Mouse (Mus musculus): ENCODE results near the gene Cldn7. TPM values are rescaled to one million over a fixed set of nuclear protein-coding genes. Genes with fewer than 3 reads are reported as not detected.

Gene Cldn7
- not detected for polyA plus RNA-seq (2017; shearing (Covaris generic))

DNA sequence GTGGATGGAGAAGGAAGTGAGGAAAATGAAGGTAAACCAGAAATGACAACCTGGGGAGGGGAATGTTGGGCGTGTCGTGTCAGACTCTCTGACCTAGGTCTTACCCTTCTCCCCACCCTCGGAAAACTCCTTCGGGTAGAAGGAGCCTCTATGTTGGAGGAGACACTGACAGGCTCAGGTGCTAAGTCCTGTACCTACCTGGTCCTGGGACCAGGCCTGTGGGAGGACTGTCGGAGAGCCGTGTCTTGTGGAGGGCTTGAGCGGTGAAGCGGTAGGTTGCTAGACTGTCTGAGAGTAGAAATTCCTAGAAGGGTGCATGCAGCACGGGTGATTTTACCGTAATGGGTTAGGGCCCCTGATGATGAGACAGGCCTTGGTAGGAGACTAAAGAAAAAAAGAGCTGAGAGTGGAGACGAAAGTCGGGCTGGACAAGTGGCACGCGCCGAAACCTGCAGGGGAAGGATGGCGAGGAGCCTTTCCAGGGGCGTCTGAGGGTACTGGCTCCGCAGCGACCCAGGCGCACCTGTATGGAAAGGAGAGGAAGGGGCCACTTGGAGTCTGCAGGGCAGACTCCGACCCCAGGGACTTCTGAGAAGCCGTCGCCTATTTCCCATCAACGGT lies at the start of gene Cldn7:
Gene Cldn7, plus strand, starts transcription at position 130 of the 621 bp plus-strand sequence.

GRCm38 (mm10) chr11:69921114-69922011 lies 43.2 kb upstream of the Cldn7 start, which contains the start of gene Eif5a:
Gene Eif5a (minus strand): TSS chr11:69921958.

GRCm38 (mm10) chr11:69935137-69935879 lies 29.3 kb upstream of the Cldn7 start, which contains the start of gene Ybx2:
Gene Ybx2 (plus strand): TSS chr11:69935796.

GRCm38 (mm10) chr11:69948066-69948762 lies 16.4 kb upstream of the Cldn7 start, which contains the start of gene Slc2a4:
Gene Slc2a4 (minus strand): TSS chr11:69948188.

DNA sequence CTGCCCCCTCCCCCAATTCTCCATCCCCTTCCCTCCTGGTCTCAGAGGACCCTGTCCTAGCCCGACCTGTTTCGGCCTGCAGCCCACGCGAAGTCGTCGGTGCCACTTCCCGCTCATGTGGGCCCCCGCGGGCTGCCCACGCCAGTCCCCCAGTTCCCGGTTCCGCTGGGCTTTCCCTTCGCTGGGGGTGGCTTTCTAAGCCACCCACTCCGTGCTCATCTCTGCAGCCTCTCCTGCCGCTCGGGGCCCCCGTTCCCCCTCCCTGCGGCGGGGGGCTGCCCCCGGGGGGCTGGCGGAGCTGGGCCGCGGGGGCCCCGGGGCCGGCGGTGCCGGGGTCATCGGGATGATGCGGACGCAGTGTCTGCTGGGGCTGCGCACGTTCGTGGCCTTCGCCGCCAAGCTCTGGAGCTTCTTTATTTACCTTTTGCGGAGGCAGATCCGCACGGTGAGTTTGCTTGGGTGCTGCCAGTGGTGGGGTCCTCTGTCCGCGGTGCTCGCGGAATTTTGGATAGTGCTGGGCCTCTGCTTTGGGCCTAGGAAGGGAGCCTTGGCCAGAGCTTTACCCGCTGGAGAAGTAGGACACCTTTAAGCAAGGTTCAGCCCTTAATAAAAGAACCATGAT lies 16.7 kb downstream of the Cldn7 start, which contains the start of gene Ctdnep1:
Gene Ctdnep1, plus strand, starts transcription at position 16 of the 622 bp plus-strand sequence.

DNA sequence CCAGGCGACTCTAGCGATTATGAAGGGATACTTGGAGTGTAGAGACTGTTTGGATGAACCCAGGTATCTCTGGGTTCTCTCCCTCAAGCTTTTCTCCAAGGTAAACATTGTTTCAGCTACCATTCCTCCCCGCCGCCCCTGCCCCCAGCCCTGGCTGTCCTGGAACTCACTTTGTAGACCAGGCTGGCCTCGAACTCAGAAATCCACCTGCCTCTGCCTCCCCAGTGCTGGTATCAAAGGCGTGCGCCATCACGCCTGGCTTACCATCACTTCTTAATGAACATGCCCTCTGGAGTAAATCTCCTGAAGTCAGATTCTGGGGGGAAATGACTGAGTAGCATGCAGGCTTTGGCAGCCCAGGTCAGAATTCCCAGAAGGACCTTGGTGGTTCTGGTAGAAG lies 17.6 kb downstream of the Cldn7 start, which contains the start of gene Elp5:
Gene Elp5, minus strand, starts transcription at position 293 of the 400 bp plus-strand sequence.

DNA sequence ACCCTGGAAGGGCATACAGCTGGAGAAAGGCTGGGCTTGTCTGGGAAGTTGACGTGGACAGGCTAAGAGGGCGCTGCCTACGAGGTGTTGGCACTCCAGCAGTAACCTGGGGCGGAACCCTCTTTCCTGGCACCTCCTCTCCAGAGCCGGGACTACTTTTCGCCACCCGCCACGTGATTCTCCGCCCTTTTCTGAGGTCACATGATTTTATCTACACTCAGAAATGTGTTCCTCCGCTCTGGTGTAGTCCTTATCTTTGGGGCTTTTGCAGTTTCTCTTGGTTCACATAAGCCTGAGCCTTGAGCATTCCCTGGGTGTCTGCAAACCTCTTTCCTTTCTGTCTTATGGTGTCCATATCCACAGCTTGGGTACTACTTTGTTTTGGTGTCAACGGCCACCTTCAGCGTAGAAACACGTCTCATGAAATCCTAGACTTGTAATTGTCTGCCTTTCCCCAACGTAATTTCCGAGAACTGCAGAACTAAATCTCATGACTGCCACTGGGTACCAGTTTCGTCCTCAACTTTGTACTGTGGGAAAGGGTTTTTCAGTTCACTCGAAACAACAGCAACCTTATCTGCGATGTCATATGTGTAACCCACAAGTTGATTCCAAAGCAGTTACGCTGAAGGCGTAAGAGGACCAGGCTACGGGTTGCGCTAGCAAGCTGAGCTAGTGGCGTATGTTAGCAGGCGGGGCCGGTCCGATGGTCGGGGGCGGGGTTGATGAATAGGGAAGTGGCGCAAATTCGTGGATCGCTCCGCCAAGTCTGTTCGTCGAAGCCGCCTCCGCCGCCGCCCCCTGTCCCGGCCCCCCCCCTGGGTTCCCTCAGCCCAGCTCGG lies 26.5 kb downstream of the Cldn7 start, which contains the start of gene Gabarap:
Gene Gabarap, plus strand, starts transcription at position 294 of the 842 bp plus-strand sequence.

DNA sequence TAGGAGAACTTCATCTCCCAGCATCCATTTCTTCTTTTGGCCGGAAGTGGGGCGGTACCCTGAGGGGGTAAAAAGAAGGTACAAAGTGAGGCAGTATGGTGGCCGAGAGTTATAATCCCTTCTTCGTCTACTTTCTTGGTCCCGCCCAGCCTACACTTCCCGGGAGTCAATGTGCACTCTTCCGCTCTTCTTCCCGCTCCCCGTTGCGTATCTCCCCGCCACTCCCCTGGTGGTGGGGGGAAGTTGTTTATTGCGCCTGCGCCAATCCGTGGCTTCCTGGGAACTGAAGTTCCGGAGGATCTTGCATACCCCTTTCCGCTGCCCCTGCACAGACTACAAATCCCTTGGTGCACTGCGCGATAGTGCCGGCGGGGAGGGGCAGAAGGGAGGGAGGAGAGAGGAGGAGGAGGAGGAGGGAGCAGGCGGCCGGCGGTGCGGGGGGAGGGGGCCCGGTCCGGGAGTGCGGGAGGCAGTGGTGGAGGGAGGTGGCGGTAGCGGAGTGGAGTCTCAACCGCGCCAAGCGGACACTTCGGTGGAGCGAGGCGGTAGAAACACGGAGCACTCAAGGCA lies 30.9 kb downstream of the Cldn7 start, which contains the start of gene Phf23:
Gene Phf23, plus strand, starts transcription at position 387 of the 570 bp plus-strand sequence.

DNA sequence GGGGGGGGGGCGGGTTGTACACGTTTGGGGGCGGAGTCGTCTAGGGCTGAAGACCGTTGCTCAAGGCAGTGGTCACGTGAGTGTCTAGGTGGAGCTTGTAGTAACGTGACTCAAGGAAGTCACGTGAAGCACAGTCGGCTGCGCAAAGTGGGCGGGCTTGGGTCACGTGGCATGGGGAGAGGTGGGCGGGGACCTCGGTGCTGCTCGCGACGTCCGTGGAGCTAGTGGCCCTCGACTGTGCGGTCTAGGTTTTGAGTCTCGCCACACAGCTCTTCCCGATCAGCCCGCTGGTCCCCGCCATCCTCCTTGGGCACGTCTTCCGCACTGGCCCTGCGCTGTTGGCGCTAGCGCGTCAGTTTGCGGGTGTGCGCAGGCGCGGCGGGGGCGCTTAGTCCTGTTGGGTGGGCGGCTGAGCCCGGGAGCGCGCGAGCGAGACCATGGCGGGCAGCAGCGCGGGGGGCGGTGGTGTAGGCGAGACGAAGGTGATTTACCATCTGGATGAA lies 35.9 kb downstream of the Cldn7 start, which contains the start of gene Dvl2:
Gene Dvl2, plus strand, starts transcription at position 200 of the 503 bp plus-strand sequence.

GRCm38 (mm10) chr11:70014880-70015558 lies 50.4 kb downstream of the Cldn7 start, which contains the start of gene Acadvl:
Gene Acadvl (minus strand): TSS chr11:70015411.

GRCm38 (mm10) chr11:70016669-70017068 lies 52.1 kb downstream of the Cldn7 start, which contains the start of gene Dlg4:
Gene Dlg4 (plus strand): TSS chr11:70016942.

Other genes with a start within 250 kb of the Cldn7 start
- 58.0 TPM for gene Polr2a, start 206.1 kb upstream of the Cldn7 start, polyA plus RNA-seq (2017; shearing (Covaris generic))
- not detected for gene Slc35g3, start 202.8 kb upstream of the Cldn7 start, polyA plus RNA-seq (2017; shearing (Covaris generic))
- 5.8 TPM for gene Zbtb4, start 198.9 kb upstream of the Cldn7 start, polyA plus RNA-seq (2017; shearing (Covaris generic))
- 6.2 TPM for gene Chrnb1, start 168.8 kb upstream of the Cldn7 start, polyA plus RNA-seq (2017; shearing (Covaris generic))
- not detected for gene Fgf11, start 162.9 kb upstream of the Cldn7 start, polyA plus RNA-seq (2017; shearing (Covaris generic))
- not detected for gene Tmem102, start 159.2 kb upstream of the Cldn7 start, polyA plus RNA-seq (2017; shearing (Covaris generic))
- not detected for gene Gm39566, start 149.5 kb upstream of the Cldn7 start, polyA plus RNA-seq (2017; shearing (Covaris generic))
- gene Spem2, start 146.3 kb upstream of the Cldn7 start, polyA plus RNA-seq (2017; shearing (Covaris generic)): not detected
- not detected for gene Spem1, start 142.6 kb upstream of the Cldn7 start, polyA plus RNA-seq (2017; shearing (Covaris generic))
- 0.61 TPM for gene Nlgn2, start 127.0 kb upstream of the Cldn7 start, polyA plus RNA-seq (2017; shearing (Covaris generic))
- gene Tmem256, start 126.3 kb upstream of the Cldn7 start, polyA plus RNA-seq (2017; shearing (Covaris generic)): 113 TPM
- gene Plscr3, start 118.4 kb upstream of the Cldn7 start, polyA plus RNA-seq (2017; shearing (Covaris generic)): 27.8 TPM
- not detected for gene Tnk1, start 106.0 kb upstream of the Cldn7 start, polyA plus RNA-seq (2017; shearing (Covaris generic))
- not detected for gene Tmem95, start 86.8 kb upstream of the Cldn7 start, polyA plus RNA-seq (2017; shearing (Covaris generic))
- 2.3 TPM for gene Kctd11, start 83.4 kb upstream of the Cldn7 start, polyA plus RNA-seq (2017; shearing (Covaris generic))
- gene Acap1, start 69.2 kb upstream of the Cldn7 start, polyA plus RNA-seq (2017; shearing (Covaris generic)): 663 TPM
- gene 2810408A11Rik, start 63.8 kb upstream of the Cldn7 start, polyA plus RNA-seq (2017; shearing (Covaris generic)): 3.0 TPM
- 5.7 TPM for gene Neurl4, start 63.7 kb upstream of the Cldn7 start, polyA plus RNA-seq (2017; shearing (Covaris generic))
- 163 TPM for gene Gps2, start 50.9 kb upstream of the Cldn7 start, polyA plus RNA-seq (2017; shearing (Covaris generic))
- 1,233 TPM for gene Eif5a, start 42.8 kb upstream of the Cldn7 start, polyA plus RNA-seq (2017; shearing (Covaris generic))
- not detected for gene Ybx2, start 29.0 kb upstream of the Cldn7 start, polyA plus RNA-seq (2017; shearing (Covaris generic))
- gene Slc2a4, start 16.6 kb upstream of the Cldn7 start, polyA plus RNA-seq (2017; shearing (Covaris generic)): not detected
- 36.6 TPM for gene Ctdnep1, start 16.4 kb downstream of the Cldn7 start, polyA plus RNA-seq (2017; shearing (Covaris generic))
- 70.7 TPM for gene Elp5, start 17.7 kb downstream of the Cldn7 start, polyA plus RNA-seq (2017; shearing (Covaris generic))
- gene Gabarap, start 26.4 kb downstream of the Cldn7 start, polyA plus RNA-seq (2017; shearing (Covaris generic)): 438 TPM
- gene Phf23, start 31.0 kb downstream of the Cldn7 start, polyA plus RNA-seq (2017; shearing (Covaris generic)): 117 TPM
- gene Dvl2, start 35.8 kb downstream of the Cldn7 start, polyA plus RNA-seq (2017; shearing (Covaris generic)): 25.7 TPM
- gene Acadvl, start 50.6 kb downstream of the Cldn7 start, polyA plus RNA-seq (2017; shearing (Covaris generic)): 152 TPM
- 11.7 TPM for gene Dlg4, start 52.2 kb downstream of the Cldn7 start, polyA plus RNA-seq (2017; shearing (Covaris generic))
- not detected for gene Asgr1, start 89.3 kb downstream of the Cldn7 start, polyA plus RNA-seq (2017; shearing (Covaris generic))
- not detected for gene Asgr2, start 127.9 kb downstream of the Cldn7 start, polyA plus RNA-seq (2017; shearing (Covaris generic))
- gene Mgl2, start 165.6 kb downstream of the Cldn7 start, polyA plus RNA-seq (2017; shearing (Covaris generic)): not detected
- gene Clec10a, start 191.4 kb downstream of the Cldn7 start, polyA plus RNA-seq (2017; shearing (Covaris generic)): not detected
- 0.94 TPM for gene Slc16a11, start 248.0 kb downstream of the Cldn7 start, polyA plus RNA-seq (2017; shearing (Covaris generic))

Measured in inflammation-experienced regulatory T-cells, adult 16 weeks (primary cell).